Mouse (Mus musculus) CH12.LX (cell line): ENCODE results near the gene Pax4. TPM values are rescaled to one million over a fixed set of nuclear protein-coding genes. Genes with fewer than 3 reads are reported as not detected.
A peak's percentile ranks its signal among the peaks of the same experiment; 100 is the strongest.

Experiments
- DNase-seq: peaks from one replicate; pipeline ENCODE4 v3.0.0-alpha.2; 2013; ENCODE audit errors: extremely low read depth
- H3K27ac ChIP-seq: 2 replicates; pipeline ENCODE4 v1.5.1; 2012; ENCODE audit warnings: low read depth, mild to moderate bottlenecking, control low read depth, moderate library complexity; ENCODE audit not compliant: insufficient read depth
- H3K27me3 ChIP-seq: replicated peaks from 2 replicates; pipeline ENCODE3; 2012; ENCODE audit warnings: inconsistent platforms
- H3K36me3 ChIP-seq, 2 experiments: replicated peaks in 1 of 2; 2 replicates each; pipeline versions ENCODE3 to v1.6.1; 2012; ENCODE audit warnings: inconsistent platforms in 1 of 2, low read length in 1 of 2, mild to moderate bottlenecking in 1 of 2, mixed read lengths in 1 of 2, moderate library complexity in 1 of 2; ENCODE audit not compliant: control insufficient read depth in 1 of 2, insufficient read depth in 1 of 2
- H3K4me1 ChIP-seq, 2 experiments: 2 replicates each; pipeline ENCODE4 v1.6.1; 2012; ENCODE audit warnings: inconsistent platforms in 1 of 2, moderate library complexity in 1 of 2; ENCODE audit not compliant: insufficient read depth in 2 of 2, control insufficient read depth in 1 of 2
- H3K4me2 ChIP-seq: 2 replicates; pipeline ENCODE4 v1.6.1; 2012; ENCODE audit warnings: low read depth, mild to moderate bottlenecking, control low read depth; ENCODE audit not compliant: poor library complexity, insufficient read depth, severe bottlenecking
- H3K4me3 ChIP-seq, 3 experiments: fragments of 150-350 bp in 1 of 3; sonication (generic) in 1 of 3; replicated peaks in 1 of 3; 2 replicates each; pipeline versions ENCODE3 to v1.5.1; 2011 to 2012; ENCODE audit warnings: low read depth in 2 of 3, low read length in 2 of 3, mild to moderate bottlenecking in 2 of 3, moderate library complexity in 2 of 3, control low read depth in 1 of 3, improper control_type of control experiment in 1 of 3, inconsistent platforms in 1 of 3, mixed read lengths in 1 of 3; ENCODE audit not compliant: poor library complexity in 1 of 3
- H3K79me2 ChIP-seq: replicated peaks from 2 replicates; pipeline ENCODE4 v1.6.1; 2012; ENCODE audit warnings: mild to moderate bottlenecking, moderate library complexity; ENCODE audit not compliant: control insufficient read depth, poor library complexity, insufficient read depth, severe bottlenecking; ENCODE audit errors: extremely low read depth
- H3K9ac ChIP-seq: 2 replicates; pipeline ENCODE4 v1.6.1; 2012; ENCODE audit warnings: low read depth, mild to moderate bottlenecking, control low read depth, moderate library complexity; ENCODE audit not compliant: insufficient read depth
- H3K9me3 ChIP-seq: replicated peaks from 2 replicates; pipeline ENCODE3; 2012; ENCODE audit warnings: low read length, inconsistent platforms, mixed read lengths
- CHD1 ChIP-seq: IDR thresholded peaks from 2 replicates; pipeline ENCODE4 v1.6.1; 2012; ENCODE audit warnings: low read depth, low read length, improper control_type of control experiment, inconsistent platforms
- ELF1 ChIP-seq: IDR thresholded peaks from 2 replicates; pipeline ENCODE4 v1.6.1; 2014; ENCODE audit warnings: low read depth, mild to moderate bottlenecking, inconsistent platforms, low read length, improper control_type of control experiment
- EP300 ChIP-seq: IDR thresholded peaks from 2 replicates; pipeline ENCODE4 v1.6.1; 2011; ENCODE audit warnings: low read length, improper control_type of control experiment
- ETS1 ChIP-seq: conservative IDR thresholded peaks from 2 replicates; pipeline ENCODE4 v1.6.1; 2012; ENCODE audit warnings: low read depth, mild to moderate bottlenecking, inconsistent platforms, low read length, improper control_type of control experiment, moderate library complexity
- HCFC1 ChIP-seq: IDR thresholded peaks from 2 replicates; pipeline ENCODE4 v1.6.1; 2012; ENCODE audit warnings: low read depth, mild to moderate bottlenecking, inconsistent platforms, low read length, improper control_type of control experiment
- IRF4 ChIP-seq: IDR thresholded peaks from 2 replicates; pipeline ENCODE4 v1.6.1; 2014; ENCODE audit warnings: low read depth, mild to moderate bottlenecking, inconsistent platforms, low read length, improper control_type of control experiment
- JUN ChIP-seq: IDR thresholded peaks from 2 replicates; pipeline ENCODE4 v1.6.1; 2011; ENCODE audit warnings: low read depth, mild to moderate bottlenecking, low read length, improper control_type of control experiment, moderate library complexity; ENCODE audit not compliant: insufficient read depth
- MAZ ChIP-seq: IDR thresholded peaks from 2 replicates; pipeline ENCODE4 v1.6.1; 2012; ENCODE audit warnings: low read depth, mild to moderate bottlenecking, inconsistent platforms, low read length, improper control_type of control experiment, moderate library complexity
- MXI1 ChIP-seq: IDR thresholded peaks from 2 replicates; pipeline ENCODE4 v1.6.1; 2011; ENCODE audit warnings: mild to moderate bottlenecking, low read depth, low read length, improper control_type of control experiment
- MYC ChIP-seq: IDR thresholded peaks from 2 replicates; pipeline ENCODE4 v1.6.1; 2011; ENCODE audit warnings: low read depth, mild to moderate bottlenecking, improper control_type of control experiment, low read length
- NRF1 ChIP-seq: IDR thresholded peaks from 2 replicates; pipeline ENCODE4 v1.6.1; 2014; ENCODE audit warnings: low read depth, mild to moderate bottlenecking, inconsistent platforms, low read length, improper control_type of control experiment, moderate library complexity
- RAD21 ChIP-seq: IDR thresholded peaks from 2 replicates; pipeline ENCODE4 v1.6.1; 2011; ENCODE audit warnings: low read depth, mild to moderate bottlenecking, low read length, improper control_type of control experiment, moderate library complexity
- TCF12 ChIP-seq: IDR thresholded peaks from 2 replicates; pipeline ENCODE4 v1.6.1; 2014; ENCODE audit warnings: low read depth, mild to moderate bottlenecking, inconsistent platforms, low read length, improper control_type of control experiment
- UBTF ChIP-seq: IDR thresholded peaks from 2 replicates; pipeline ENCODE4 v1.6.1; 2012; ENCODE audit warnings: low read depth, mild to moderate bottlenecking, inconsistent platforms, low read length, improper control_type of control experiment, moderate library complexity
- ZKSCAN1 ChIP-seq: IDR thresholded peaks from 2 replicates; pipeline ENCODE4 v1.6.1; 2012; ENCODE audit warnings: low read depth, inconsistent platforms, low read length, improper control_type of control experiment, borderline replicate concordance
- ZMIZ1 ChIP-seq: IDR thresholded peaks from 2 replicates; pipeline ENCODE4 v1.6.1; 2012; ENCODE audit warnings: low read depth, mild to moderate bottlenecking, inconsistent platforms, low read length, improper control_type of control experiment
- ZNF384 ChIP-seq: IDR thresholded peaks from 2 replicates; pipeline ENCODE4 v1.6.1; 2012; ENCODE audit warnings: low read depth, low read length, improper control_type of control experiment, inconsistent platforms
- dilution Hi-C: fragments of 300-500 bp; cut with MboI; formaldehyde crosslinking; loops from 2 replicates; pipeline ENCODE4 v1.14.3; 2020; ENCODE audit warnings: low sequenced_read_pairs; ENCODE audit not compliant: extremely low pct_unique_long_range_greater_than_20kb, extremely low pct_ligation_motif_present
- in situ Hi-C: fragments of 300-500 bp; cut with MboI; formaldehyde crosslinking; loops from 3 replicates; pipeline ENCODE4 v1.14.3; 2019; ENCODE audit warnings: low sequenced_read_pairs, low pct_ligation_motif_present, low pct_unique_long_range_greater_than_20kb, mixed read lengths
- polyA plus RNA-seq: library from polyadenylated mRNA; unstranded; fragments of >175 nt; gene quantifications from 2 replicates; pipeline ENCODE4 v1.2.1, GENCODE M21; 2012; ENCODE audit warnings: low read depth; ENCODE audit not compliant: insufficient read length
- total RNA-seq, 2 experiments: library from RNA; depleted of rRNA; stranded (reverse); fragments of 300-350 nt in 1 of 2; fragments of >200 nt in 1 of 2; gene quantifications; 2 replicates each; pipeline ENCODE4 v1.2.3; 2012 to 2014

Pax4 gene
- total and polyA plus RNA-seq, 3 experiments, result not detected

GRCm38 (mm10) chr6:28488204-28488851 lies 39.2 kb upstream of the Pax4 start:
- Histone ChIP-seq H3K4me1 (peaks cover 21 to 74% of the 10 kb centered on the region in 2 experiments), H3K36me3 (peaks cover 26 to 83% of the 10 kb centered on the region in 2 experiments)

GRCm38 (mm10) chr6:28486905-28487304 lies 37.8 kb upstream of the Pax4 start:
- in situ Hi-C loops, result no loop called here
- no peak overlapping the region for H3K4me3 ChIP-seq
- H3K9ac ChIP-seq, result peak overlapping the region; percentile 67
- no peaks in the 10 kb centered on the region for H3K27me3 ChIP-seq
- TF ChIP-seq ETS1 (0 out of 2 replicates have a peak, but pooled peaks have one; percentile 0), ZKSCAN1 (no peak), IRF4 (peak; percentile 41), JUN (no peak), UBTF (no peak), ELF1 (no peak)
- TF ChIP-seq, all 38 proteins: peak for 2
- peaks cover 17 to 83% of the 10 kb centered on the region in 2 experiments for H3K36me3 ChIP-seq
- H3K4me1 ChIP-seq, result peaks cover 21 to 82% of the 10 kb centered on the region in 2 experiments
- no peak for DNase-seq
- no peaks in the 10 kb centered on the region for H3K9me3 ChIP-seq
- peaks cover 98% of the 10 kb centered on the region for H3K79me2 ChIP-seq
- H3K27ac ChIP-seq, result peak overlapping the region; percentile 71
- H3K4me2 ChIP-seq, result peak overlapping the region; percentile 68
- dilution Hi-C loops, result no loop called here

More at GRCm38 (mm10) chr6:28488204-28488851, 39.2 kb upstream of the Pax4 start:
- no peak overlapping the region for H3K9ac ChIP-seq
- DNase-seq, result no peak
- TF ChIP-seq MXI1 (no peak), HCFC1 (no peak), NRF1 (no peak), IRF4 (no peak), RAD21 (no peak), ZNF384 (no peak), MYC (no peak), MAZ (no peak), CHD1 (no peak), ZMIZ1 (no peak), TCF12 (no peak), EP300 (no peak)
- TF ChIP-seq, all 38 proteins: peak for 0
- Histone ChIP-seq H3K4me2 (no peak overlapping the region), H3K79me2 (peaks cover 98% of the 10 kb centered on the region), H3K4me3 (no peak overlapping the region), H3K27ac (no peak overlapping the region), H3K27me3 (no peaks in the 10 kb centered on the region), H3K9me3 (no peaks in the 10 kb centered on the region)
- in situ Hi-C loops (no loop called here), dilution Hi-C loops (no loop called here)
